Mouse (Mus musculus): Measurements from ENCODE around the gene Ctnnbl1. TPM values are rescaled to one million over a fixed set of nuclear protein-coding genes. Genes with fewer than 3 reads are reported as not detected.

Gene Ctnnbl1
- total and polyA plus RNA-seq, 2 experiments from 2014 or later: 21.0 to 28.4 TPM

DNA sequence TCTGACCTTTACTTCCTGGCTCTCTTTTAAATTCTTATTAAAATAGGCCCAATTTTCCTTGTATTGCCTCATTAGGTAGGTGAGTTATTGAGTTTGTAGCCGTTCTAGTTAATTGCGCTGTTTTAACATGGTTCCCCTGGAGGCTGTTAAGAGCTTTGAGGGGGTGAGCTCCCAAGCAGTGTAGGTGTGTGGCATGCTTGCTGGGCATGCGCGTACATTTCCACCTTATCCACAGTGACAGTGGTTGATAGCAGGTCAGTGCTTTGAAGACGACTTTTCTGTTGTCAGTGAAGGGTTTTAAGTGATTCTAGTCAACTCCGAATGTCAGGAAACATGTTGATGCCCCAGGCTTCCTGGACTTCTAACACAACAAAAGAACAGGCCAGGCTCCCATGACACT lies 103.9 kb downstream of the Ctnnbl1 start:
- Histone ChIP-seq H3K4me2 (ENCODE audit: low read depth, low read length) (no peak overlapping the region), H3K36me3 (replicated peaks; ENCODE audit: control insufficient read depth, insufficient read depth, low read length) (peaks cover 19% of the 10 kb centered on the region), H3K4me1 (ENCODE audit: control insufficient read depth, insufficient read depth) (0 out of 2 replicates have a peak, but pooled peaks cover 8% of the 10 kb centered on the region), H3K4me3 (ENCODE audit: low read depth, low read length) (no peak overlapping the region), H3K9me3 (replicated peaks; ENCODE audit: control insufficient read depth, low read length) (no peaks in the 10 kb centered on the region), H3K9ac (replicated peaks; ENCODE audit: low read depth, low read length) (no peak overlapping the region), H3K27ac (ENCODE audit: low read depth) (no peak overlapping the region), H3K27me3 (ENCODE audit: control insufficient read depth, insufficient read depth, low read length) (no peaks in the 10 kb centered on the region)
- 69% methylated on average over 6 of the region's 6 CpGs for WGBS
- ATAC-seq (ENCODE audit: insufficient read depth, low read depth) (no peak), DNase-seq (ENCODE audit: low spot score) (no peak)
- no peak for TF ChIP-seq CTCF (IDR thresholded peaks at IDR 0.05; ENCODE audit: low read depth)
- no peak for TF ChIP-seq EP300 (IDR thresholded peaks at IDR 0.05; ENCODE audit: low read depth)

DNA sequence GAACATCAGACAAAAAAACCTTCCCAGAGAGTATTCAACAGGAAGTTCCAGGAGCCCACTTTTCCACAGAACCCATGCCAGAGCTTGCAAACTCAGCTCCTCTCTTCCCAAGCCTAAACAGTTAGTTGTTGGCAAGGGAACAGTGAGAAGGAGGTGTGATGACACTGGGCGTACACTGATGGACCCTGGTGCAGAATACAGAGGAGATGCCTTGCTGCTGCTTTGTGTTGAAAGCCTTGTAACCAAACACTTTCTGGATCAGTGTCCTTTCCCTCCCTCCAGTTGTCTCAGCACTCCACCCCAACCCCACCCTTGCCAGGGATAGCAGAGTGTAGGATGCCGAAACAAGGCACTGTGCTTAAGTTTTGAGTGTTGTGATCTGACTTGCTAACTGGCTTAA lies 107.5 kb downstream of the Ctnnbl1 start:
- DNase-seq (ENCODE audit: low spot score) (no peak), ATAC-seq (ENCODE audit: insufficient read depth, low read depth) (no peak)
- WGBS: 65% methylated on average over 2 of the region's 2 CpGs
- no peaks in the 10 kb centered on the region for H3K27me3 ChIP-seq (ENCODE audit: control insufficient read depth, insufficient read depth, low read length)
- H3K9ac ChIP-seq (replicated peaks; ENCODE audit: low read depth, low read length): no peak overlapping the region
- no peak for TF ChIP-seq EP300 (IDR thresholded peaks at IDR 0.05; ENCODE audit: low read depth)
- TF ChIP-seq CTCF (IDR thresholded peaks at IDR 0.05; ENCODE audit: low read depth): no peak
- no peaks in the 10 kb centered on the region for H3K9me3 ChIP-seq (replicated peaks; ENCODE audit: control insufficient read depth, low read length)
- H3K4me2 ChIP-seq (ENCODE audit: low read depth, low read length): no peak overlapping the region
- H3K36me3 ChIP-seq (replicated peaks; ENCODE audit: control insufficient read depth, insufficient read depth, low read length): no peaks in the 10 kb centered on the region
- no peak overlapping the region for H3K27ac ChIP-seq (ENCODE audit: low read depth)
- H3K4me1 ChIP-seq (ENCODE audit: control insufficient read depth, insufficient read depth): 0 out of 2 replicates have a peak, but pooled peaks cover 8% of the 10 kb centered on the region
- H3K4me3 ChIP-seq (ENCODE audit: low read depth, low read length): no peak overlapping the region

- 0 out of 2 replicates have a peak, but pooled peaks cover 8% of the 10 kb centered on the region for H3K4me1 ChIP-seq (ENCODE audit: control insufficient read depth, insufficient read depth)
- no peak overlapping the region for H3K27ac ChIP-seq (ENCODE audit: low read depth)
- TF ChIP-seq CTCF (IDR thresholded peaks at IDR 0.05; ENCODE audit: low read depth): no peak
- no peak for TF ChIP-seq EP300 (IDR thresholded peaks at IDR 0.05; ENCODE audit: low read depth)
- no peaks in the 10 kb centered on the region for H3K36me3 ChIP-seq (replicated peaks; ENCODE audit: control insufficient read depth, insufficient read depth, low read length)
- H3K9ac ChIP-seq (replicated peaks; ENCODE audit: low read depth, low read length): no peak overlapping the region
- H3K4me3 ChIP-seq (ENCODE audit: low read depth, low read length): no peak overlapping the region
- no peak overlapping the region for H3K4me2 ChIP-seq (ENCODE audit: low read depth, low read length)
- H3K27me3 ChIP-seq (ENCODE audit: control insufficient read depth, insufficient read depth, low read length): no peaks in the 10 kb centered on the region
- H3K9me3 ChIP-seq (replicated peaks; ENCODE audit: control insufficient read depth, low read length): no peaks in the 10 kb centered on the region
- WGBS: 84% methylated on average over 5 of the region's 5 CpGs
- no peak for ATAC-seq (ENCODE audit: insufficient read depth, low read depth)
- no peak for DNase-seq (ENCODE audit: low spot score)
Observed at GRCm38 (mm10) chr2:157845831-157846230, 108.6 kb downstream of the Ctnnbl1 start.

- H3K27me3 ChIP-seq (ENCODE audit: control insufficient read depth, insufficient read depth, low read length): no peaks in the 10 kb centered on the region
- H3K36me3 ChIP-seq (replicated peaks; ENCODE audit: control insufficient read depth, insufficient read depth, low read length): no peaks in the 10 kb centered on the region
- H3K9ac ChIP-seq (replicated peaks; ENCODE audit: low read depth, low read length): no peak overlapping the region
- H3K4me3 ChIP-seq (ENCODE audit: low read depth, low read length): no peak overlapping the region
- DNase-seq (ENCODE audit: low spot score) (no peak), ATAC-seq (ENCODE audit: insufficient read depth, low read depth) (no peak)
- peaks cover 3% of the 10 kb centered on the region; the same call in 1 of the 2 replicates for H3K4me1 ChIP-seq (ENCODE audit: control insufficient read depth, insufficient read depth)
- 80% methylated on average over 3 of the region's 3 CpGs for WGBS
- H3K4me2 ChIP-seq (ENCODE audit: low read depth, low read length): no peak overlapping the region
- no peak for TF ChIP-seq EP300 (IDR thresholded peaks at IDR 0.05; ENCODE audit: low read depth)
- TF ChIP-seq CTCF (IDR thresholded peaks at IDR 0.05; ENCODE audit: low read depth): no peak
- H3K27ac ChIP-seq (ENCODE audit: low read depth): no peak overlapping the region
- H3K9me3 ChIP-seq (replicated peaks; ENCODE audit: control insufficient read depth, low read length): no peaks in the 10 kb centered on the region
Observed at GRCm38 (mm10) chr2:157853135-157853534, 115.9 kb downstream of the Ctnnbl1 start.

- Histone ChIP-seq H3K9me3 (replicated peaks; ENCODE audit: control insufficient read depth, low read length) (no peaks in the 10 kb centered on the region), H3K27me3 (ENCODE audit: control insufficient read depth, insufficient read depth, low read length) (no peaks in the 10 kb centered on the region), H3K27ac (ENCODE audit: low read depth) (no peak overlapping the region), H3K36me3 (replicated peaks; ENCODE audit: control insufficient read depth, insufficient read depth, low read length) (no peaks in the 10 kb centered on the region), H3K4me2 (ENCODE audit: low read depth, low read length) (no peak overlapping the region), H3K4me3 (ENCODE audit: low read depth, low read length) (no peak overlapping the region), H3K4me1 (ENCODE audit: control insufficient read depth, insufficient read depth) (peaks cover 3% of the 10 kb centered on the region; the same call in 1 of the 2 replicates), H3K9ac (replicated peaks; ENCODE audit: low read depth, low read length) (no peak overlapping the region)
- TF ChIP-seq EP300 (IDR thresholded peaks at IDR 0.05; ENCODE audit: low read depth): no peak
- no peak for TF ChIP-seq CTCF (IDR thresholded peaks at IDR 0.05; ENCODE audit: low read depth)
- DNase-seq (ENCODE audit: low spot score): no peak
- WGBS: 84% methylated on average over 6 of the region's 6 CpGs
- ATAC-seq (ENCODE audit: insufficient read depth, low read depth): no peak
Observed at GRCm38 (mm10) chr2:157855814-157856213, 118.6 kb downstream of the Ctnnbl1 start.

DNA sequence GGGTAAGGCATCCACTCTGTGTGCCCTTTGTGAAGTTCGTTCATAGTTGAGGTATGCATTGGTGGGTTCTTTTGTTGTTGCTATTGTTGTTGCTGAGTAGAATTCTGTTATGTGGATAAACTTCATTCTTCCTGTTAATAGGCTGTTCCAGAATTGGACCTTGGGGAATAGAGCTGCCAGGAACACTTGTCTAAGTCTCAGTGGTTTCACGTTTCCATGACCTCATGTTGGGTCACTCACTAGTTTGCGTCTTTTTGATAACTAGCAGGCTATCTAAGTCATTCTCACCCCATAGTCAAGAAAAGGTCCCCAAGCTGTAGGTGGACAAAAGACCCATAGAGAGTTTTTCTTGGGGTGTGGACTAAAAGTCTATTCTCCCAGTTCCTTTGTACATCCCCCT lies 120.3 kb downstream of the Ctnnbl1 start:
- TF ChIP-seq CTCF (IDR thresholded peaks at IDR 0.05; ENCODE audit: low read depth) (no peak), EP300 (IDR thresholded peaks at IDR 0.05; ENCODE audit: low read depth) (no peak)
- Histone ChIP-seq H3K27me3 (ENCODE audit: control insufficient read depth, insufficient read depth, low read length) (no peaks in the 10 kb centered on the region), H3K4me1 (ENCODE audit: control insufficient read depth, insufficient read depth) (peaks cover 3% of the 10 kb centered on the region; the same call in 1 of the 2 replicates), H3K4me3 (ENCODE audit: low read depth, low read length) (no peak overlapping the region), H3K27ac (ENCODE audit: low read depth) (no peak overlapping the region), H3K4me2 (ENCODE audit: low read depth, low read length) (no peak overlapping the region), H3K36me3 (replicated peaks; ENCODE audit: control insufficient read depth, insufficient read depth, low read length) (no peaks in the 10 kb centered on the region), H3K9ac (replicated peaks; ENCODE audit: low read depth, low read length) (no peak overlapping the region), H3K9me3 (replicated peaks; ENCODE audit: control insufficient read depth, low read length) (no peaks in the 10 kb centered on the region)
- ATAC-seq (ENCODE audit: insufficient read depth, low read depth) (no peak), DNase-seq (ENCODE audit: low spot score) (no peak)
- 56% methylated on average over 3 of the region's 3 CpGs for WGBS

Data from heart, postnatal 0 days (tissue).